Mouse (Mus musculus): Measurements from ENCODE around the gene Gm3336.

Gene Gm3336

DNA sequence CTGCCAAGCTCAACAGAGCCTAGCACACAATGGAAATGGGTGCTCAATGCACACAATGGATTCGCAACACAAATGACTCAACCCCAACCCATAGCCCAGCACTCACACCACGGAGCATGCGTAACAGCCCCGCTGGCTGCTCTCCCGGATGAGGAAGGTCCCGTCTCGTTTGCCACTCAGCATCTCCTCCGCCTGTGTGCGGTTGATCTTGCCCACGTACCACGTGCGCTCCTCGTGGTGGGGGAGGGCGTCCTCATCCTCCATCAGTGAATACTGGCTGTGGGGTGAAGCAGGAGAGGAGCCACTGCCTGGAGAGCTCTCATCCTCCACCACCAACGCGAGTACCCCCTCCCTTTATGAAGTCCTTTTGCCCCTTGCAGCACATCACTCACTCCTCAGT lies 50.6 kb downstream of the Gm3336 start:
- TF ChIP-seq GATA4 (IDR thresholded peaks at IDR 0.05; ENCODE audit: insufficient replicate concordance, low read length), result no peak

DNA sequence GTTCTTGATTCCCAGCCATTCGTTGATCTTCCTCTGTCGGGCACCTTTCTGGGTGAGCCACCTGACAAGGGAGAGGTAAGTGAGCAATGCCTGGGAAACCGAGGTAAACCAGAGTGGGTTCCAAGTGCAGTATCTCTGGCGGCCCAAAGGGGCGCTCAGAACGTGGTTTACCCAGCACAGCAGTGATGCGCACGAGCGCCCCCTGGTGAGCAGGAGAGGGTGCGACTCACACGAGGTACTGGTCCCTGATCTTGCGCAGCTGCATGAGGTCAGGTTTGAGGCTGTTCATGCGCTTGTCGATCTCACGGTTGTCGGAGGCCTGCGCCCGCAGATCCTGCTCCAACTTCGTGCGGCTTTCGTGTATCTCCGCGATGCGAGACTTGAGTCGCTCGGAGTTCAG lies 51.0 kb downstream of the Gm3336 start:
- TF ChIP-seq GATA4 (IDR thresholded peaks at IDR 0.05; ENCODE audit: insufficient replicate concordance, low read length), result no peak

DNA sequence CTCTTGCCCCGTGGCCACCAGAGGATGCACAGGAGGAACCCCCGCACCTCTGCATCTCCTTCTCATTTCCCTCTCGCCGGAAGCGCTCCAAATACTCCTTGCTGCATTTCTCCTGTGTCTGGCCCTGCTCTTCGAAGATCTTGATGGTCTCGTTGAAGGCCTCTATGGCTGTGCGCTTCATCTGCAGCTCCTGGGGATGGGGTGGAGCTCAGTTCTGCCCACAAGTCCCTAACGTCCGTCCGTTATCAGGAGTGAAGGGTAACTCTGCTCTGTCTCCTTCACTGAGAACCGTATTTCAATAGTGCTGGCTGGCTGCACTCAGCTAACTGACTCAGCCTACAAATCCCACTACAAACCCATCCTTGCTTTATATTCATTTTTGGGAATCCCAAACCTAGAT lies 51.5 kb downstream of the Gm3336 start:
- TF ChIP-seq GATA4 (IDR thresholded peaks at IDR 0.05; ENCODE audit: insufficient replicate concordance, low read length), result no peak

DNA sequence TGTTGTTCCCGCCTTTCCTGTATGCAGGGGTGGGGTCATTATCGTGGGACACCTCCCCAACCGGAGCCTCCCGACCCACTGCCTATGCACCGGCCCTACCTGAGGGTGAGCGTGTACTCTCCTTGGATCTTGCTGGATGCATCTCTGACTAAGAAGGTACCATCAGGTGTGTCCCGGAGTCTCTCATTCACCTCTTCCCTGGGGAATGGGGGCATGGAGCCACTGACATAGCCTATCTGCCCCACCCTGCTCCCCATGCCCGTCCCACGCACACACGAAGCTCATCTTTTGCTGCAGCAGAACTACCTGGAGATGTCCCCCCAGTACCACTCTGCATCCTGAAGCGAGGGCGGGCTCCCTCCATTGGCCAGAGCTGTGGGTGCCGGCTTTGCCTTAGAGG lies 52.4 kb downstream of the Gm3336 start:
- TF ChIP-seq GATA4 (IDR thresholded peaks at IDR 0.05; ENCODE audit: insufficient replicate concordance, low read length), result no peak

DNA sequence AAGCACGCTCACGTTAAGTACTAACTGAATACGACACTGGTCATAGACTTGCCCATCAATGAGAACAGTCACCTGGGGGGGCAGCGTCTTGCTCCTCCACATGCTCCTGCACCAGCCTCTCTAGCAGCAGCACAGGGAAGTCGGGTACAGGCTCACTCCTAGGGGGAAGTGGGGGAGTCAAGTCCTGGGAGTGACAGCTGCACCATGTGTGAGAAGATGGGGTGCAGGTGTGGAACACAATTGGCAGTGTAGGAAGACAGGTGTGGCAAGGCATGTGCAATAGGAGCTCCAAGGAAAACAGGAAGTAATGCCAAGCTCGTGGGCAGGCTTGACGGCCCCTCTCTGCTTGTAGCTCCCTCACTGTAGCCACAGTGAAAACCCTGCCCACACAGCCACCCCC lies 52.9 kb downstream of the Gm3336 start:
- no peak for TF ChIP-seq GATA4 (IDR thresholded peaks at IDR 0.05; ENCODE audit: insufficient replicate concordance, low read length)

DNA sequence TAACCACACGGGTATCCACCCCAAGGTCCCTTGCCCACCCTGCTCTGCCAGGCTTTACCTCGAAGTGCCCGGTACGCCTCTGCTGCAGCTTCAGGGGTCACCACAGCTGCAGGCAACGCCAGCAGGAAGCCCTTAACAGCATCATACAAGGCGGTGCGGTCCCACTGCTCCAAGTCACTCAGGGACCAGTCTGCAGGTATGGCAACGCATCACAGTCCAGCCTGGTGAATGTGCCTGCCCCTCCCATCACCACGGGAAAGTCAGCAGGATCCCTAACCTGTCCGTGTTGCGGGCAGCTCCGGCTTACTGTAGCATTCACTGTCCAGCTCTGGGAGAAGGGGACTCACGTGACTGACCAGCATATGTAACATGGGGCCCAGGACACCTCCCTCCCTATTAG lies 53.7 kb downstream of the Gm3336 start:
- TF ChIP-seq GATA4 (IDR thresholded peaks at IDR 0.05; ENCODE audit: insufficient replicate concordance, low read length), result no peak
